Mouse (Mus musculus) heart, postnatal 0 days (tissue): ENCODE results near the gene Fthl17d.

Source experiments
- CTCF ChIP-seq: IDR thresholded peaks from 2 replicates; pipeline ENCODE4 v1.5.1; 2016; ENCODE audit warnings: antibody characterized with exemption, control low read depth, low read depth
- EP300 ChIP-seq: IDR thresholded peaks from 2 replicates; pipeline ENCODE4 v1.6.1; 2016; ENCODE audit warnings: antibody characterized with exemption, low read depth

- TF ChIP-seq CTCF (no peak), EP300 (no peak)
These were observed 32.9 kb upstream of the Fthl17d start for GRCm38 (mm10) chrX:9019481-9019880.
